Mouse (Mus musculus) ES-E14 (cell line): ENCODE measurements around the gene Ephx3.

ENCODE experiments used
- CHD2 ChIP-seq: IDR thresholded peaks from 2 replicates; pipeline ENCODE4 v1.6.1; 2014; ENCODE audit warnings: mild to moderate bottlenecking, low read depth, low read length, inconsistent platforms
- MAFK ChIP-seq: IDR thresholded peaks from 2 replicates; pipeline ENCODE4 v1.6.1; 2014; ENCODE audit warnings: mild to moderate bottlenecking, low read depth, low read length, inconsistent platforms; ENCODE audit not compliant: insufficient read depth
- ZC3H11A ChIP-seq: IDR thresholded peaks from 2 replicates; pipeline ENCODE4 v1.6.1; 2012; ENCODE audit warnings: low read depth, mild to moderate bottlenecking, inconsistent platforms, low read length, borderline replicate concordance
- ZNF384 ChIP-seq: IDR thresholded peaks from 2 replicates; pipeline ENCODE4 v1.6.1; 2012; ENCODE audit warnings: low read depth, low read length, inconsistent platforms

GRCm38 (mm10) chr17:32163910-32164650 is 25.3 kb downstream of the Ephx3 start:
- TF ChIP-seq MAFK (no peak), ZC3H11A (no peak), ZNF384 (no peak), CHD2 (no peak)
